8 mouse cellular contexts compared by ENCODE assay signal in the genomic region with DNA sequence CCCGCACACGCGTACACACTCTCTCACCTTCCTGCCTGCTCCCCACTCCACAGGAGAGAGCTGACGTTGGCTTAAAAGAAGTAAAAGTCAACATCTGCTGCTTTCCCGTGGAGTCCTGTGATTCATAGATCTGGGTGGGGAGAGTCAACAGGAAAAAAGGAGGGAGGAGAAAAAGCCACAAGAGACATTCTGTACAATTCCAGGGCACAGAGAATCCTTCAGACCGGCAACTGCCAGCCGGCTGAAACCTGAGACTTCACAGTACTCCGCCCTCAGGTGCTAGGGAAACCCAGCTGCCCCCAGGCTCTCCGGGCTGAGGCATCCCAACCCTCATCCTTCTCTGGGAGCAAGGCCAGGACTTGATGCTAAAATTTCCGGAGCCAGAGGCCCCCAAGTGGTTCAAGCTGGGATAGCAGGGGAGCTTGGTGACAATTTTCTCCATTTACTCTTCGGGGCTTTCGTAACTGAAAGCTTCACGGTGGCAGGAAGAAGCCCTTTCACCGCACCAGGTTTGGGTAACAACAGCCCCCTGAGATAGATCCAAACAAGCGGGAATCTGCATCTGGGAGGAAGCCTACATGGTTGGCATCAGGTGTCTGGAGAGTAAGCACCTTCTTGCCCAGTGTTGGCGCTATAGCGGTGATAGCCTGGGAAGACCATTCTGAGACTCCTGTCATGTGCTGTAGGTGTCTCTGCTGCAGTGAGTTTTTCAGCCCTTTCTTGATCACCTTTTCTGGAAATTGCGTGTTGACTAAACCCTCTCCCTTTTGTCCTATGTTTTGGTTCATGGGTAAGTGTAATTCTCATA. TPM values are rescaled to one million over a fixed set of nuclear protein-coding genes. Genes with fewer than 3 reads are reported as not detected.
DNase-seq lines count a peak whose midpoint lies in the region; ATAC-seq lines count a peak whose summit lies in the region.

No protein-coding gene starts in this region.

- peak overlapping the region; percentile 76 for H3K4me2 ChIP-seq in hindbrain, embryonic 16.5 days (ENCODE audit: low read length)

- WGBS in hindbrain, embryonic 16.5 days, result 6% methylated on average over 17 of the region's 18 CpGs

- no peaks in the 10 kb centered on the region for H3K36me3 ChIP-seq in hindbrain, embryonic 16.5 days (ENCODE audit: control insufficient read depth, insufficient read depth, low read length)

- peak overlapping the region; percentile 54 for H3K9ac ChIP-seq in hindbrain, embryonic 16.5 days (ENCODE audit: low read depth, low read length)

- ATAC-seq in hindbrain, embryonic 16.5 days, result peak; percentile 89

- no peaks in the 10 kb centered on the region for H3K9me3 ChIP-seq in hindbrain, embryonic 16.5 days (ENCODE audit: control insufficient read depth, low read length)

- no peaks in the 10 kb centered on the region for H3K27me3 ChIP-seq in hindbrain, embryonic 16.5 days (replicated peaks; ENCODE audit: control insufficient read depth, insufficient read depth, low read length)

- DNase-seq in T-cell, adult 2 months (ENCODE audit: low spot score), result peak; percentile 45
- peak; percentile 90 to 96 for DNase-seq in cerebellum, postnatal 36 days
- DNase-seq in gastrocnemius, adult 18-20 months (ENCODE audit: low spot score), result peak; percentile 87
- peak; percentile 92 to 93 for DNase-seq in left cerebral cortex, adult 18-20 months (ENCODE audit: low spot score in 2 of 2)
- peak; percentile 80 to 87 for DNase-seq in lung, postnatal 4 days
- peak; percentile 92 to 94 for DNase-seq in right cerebral cortex, adult 2 months (ENCODE audit: low spot score in 2 of 2)
- DNase-seq in urinary bladder, postnatal 10 days (ENCODE audit: low spot score), result peak; percentile 39

- H3K4me3 ChIP-seq in hindbrain, embryonic 16.5 days (ENCODE audit: low read length), result peak overlapping the region; percentile 35

- H3K27ac ChIP-seq in hindbrain, embryonic 16.5 days (ENCODE audit: low read depth, low read length), result peak overlapping the region; percentile 62; the same call in 1 of the 2 replicates

- peaks cover 14% of the 10 kb centered on the region; the same call in 1 of the 2 replicates for H3K4me1 ChIP-seq in hindbrain, embryonic 16.5 days (ENCODE audit: control insufficient read depth, insufficient read depth, low read depth, low read length)

RNA-seq across cellular contexts. Expression of a gene that starts 6.3 kb away (rescaled TPM):
- total RNA-seq in gastrocnemius, adult 18-20 months (2021), result under 1 TPM; 0.18 to 0.31 TPM
- polyA plus RNA-seq in hindbrain, embryonic 16.5 days (2015; fragmentation: Nextera tagmentation; extraction: Ambion mirVana), result 2.5 and 2.8 TPM in 2 replicates
- total RNA-seq in left cerebral cortex, adult 18-20 months (2021), result 1 to 10 TPM; 8.1 to 9.0 TPM

RNA-seq across cellular contexts. Expression of a gene that starts 18.3 kb away (rescaled TPM):
- total RNA-seq in gastrocnemius, adult 18-20 months (2021), result under 1 TPM; 0.34 to 0.74 TPM
- polyA plus RNA-seq in hindbrain, embryonic 16.5 days (2015; fragmentation: Nextera tagmentation; extraction: Ambion mirVana), result 0.85 and 1.1 TPM in 2 replicates
- total RNA-seq in left cerebral cortex, adult 18-20 months (2021), result 1 to 10 TPM; 2.3 to 2.5 TPM

RNA-seq across cellular contexts. Expression of a gene that starts 28.4 kb away (rescaled TPM):
- under 1 TPM in 1 of 2 experiments, not detected in 1; 0.07 TPM for total RNA-seq in gastrocnemius, adult 18-20 months (2021)
- 0.06 and 0.10 TPM in 2 replicates for polyA plus RNA-seq in hindbrain, embryonic 16.5 days (2015; fragmentation: Nextera tagmentation; extraction: Ambion mirVana)
- total RNA-seq in left cerebral cortex, adult 18-20 months (2021), result under 1 TPM; 0.59 to 0.65 TPM

RNA-seq across cellular contexts. Expression of a gene that starts 28.5 kb away (rescaled TPM):
- total RNA-seq in gastrocnemius, adult 18-20 months (2021), result 10 to 100 TPM; 27.9 to 28.6 TPM
- polyA plus RNA-seq in hindbrain, embryonic 16.5 days (2015; fragmentation: Nextera tagmentation; extraction: Ambion mirVana), result 62.4 and 66.2 TPM in 2 replicates
- total RNA-seq in left cerebral cortex, adult 18-20 months (2021), result 10 to 100 TPM; 59.1 to 65.7 TPM

RNA-seq across cellular contexts. Expression of a gene that starts 32.5 kb away (rescaled TPM):
- 1 to 10 TPM; 6.1 to 7.5 TPM for total RNA-seq in gastrocnemius, adult 18-20 months (2021)
- 43.4 and 44.3 TPM in 2 replicates for polyA plus RNA-seq in hindbrain, embryonic 16.5 days (2015; fragmentation: Nextera tagmentation; extraction: Ambion mirVana)
- total RNA-seq in left cerebral cortex, adult 18-20 months (2021), result 10 to 100 TPM; 34.5 to 34.8 TPM

Comparison
In these comparisons a context has a peak if more than half of its experiments do, and no peak if none do; other contexts are left out.
1. Peak in every context shown above with its lines: DNase-seq, ATAC-seq, H3K4me3 ChIP-seq and H3K27ac ChIP-seq.
2. DNase-seq: peak in every context shown above with its lines; median percentile 93 in cerebellum, postnatal 36 days; 93 in right cerebral cortex, adult 2 months; 92 in left cerebral cortex, adult 18-20 months; 87 in gastrocnemius, adult 18-20 months; 84 in lung, postnatal 4 days; 45 in T-cell, adult 2 months; 39 in urinary bladder, postnatal 10 days.
3. RNA of a gene that starts 6.3 kb away (total RNA-seq): 8.1 to 9.0 TPM in left cerebral cortex, adult 18-20 months; 0.18 to 0.31 TPM in gastrocnemius, adult 18-20 months; every median in the first group is over 4 times any median in the second.